Mouse (Mus musculus) hindbrain, embryonic 14.5 days (tissue): ENCODE data around the gene Mrpl10. TPM values are rescaled to one million over a fixed set of nuclear protein-coding genes. Genes with fewer than 3 reads are reported as not detected.
A peak's percentile ranks its signal among the peaks of the same experiment; 100 is the strongest.

Source experiments
- ATAC-seq: fragments of 200-750 bp; cut with Nextera tagmentation; 2 replicates; pipeline ENCODE4 v1.8.0; 2017; ENCODE audit warnings: moderate number of reproducible peaks, mild to moderate bottlenecking, moderate TSS enrichment, moderate library complexity; ENCODE audit not compliant: low FRiP score
- DNase-seq: peaks from one replicate; pipeline ENCODE4 v3.0.0-alpha.2; 2015; ENCODE audit warnings: low spot score
- H3K27ac ChIP-seq: fragments of 300-500 bp; sonication (generic); 2 replicates; pipeline ENCODE4 v1.5.1; 2014; ENCODE audit warnings: mild to moderate bottlenecking, moderate library complexity
- H3K27me3 ChIP-seq: fragments of 300-500 bp; sonication (generic); 2 replicates; pipeline ENCODE4 v1.6.1; 2014; ENCODE audit warnings: mild to moderate bottlenecking, low read length, mixed read lengths; ENCODE audit not compliant: control insufficient read depth, insufficient read depth
- H3K36me3 ChIP-seq: fragments of 300-500 bp; sonication (generic); replicated peaks from 2 replicates; pipeline ENCODE4 v1.6.1; 2014; ENCODE audit not compliant: control insufficient read depth, insufficient read depth
- H3K4me1 ChIP-seq: fragments of 300-500 bp; sonication (generic); replicated peaks from 2 replicates; pipeline ENCODE4 v1.6.1; 2014; ENCODE audit warnings: antibody characterized with exemption, low read length, mixed read lengths; ENCODE audit not compliant: control insufficient read depth, insufficient read depth
- H3K4me2 ChIP-seq: fragments of 300-500 bp; sonication (generic); replicated peaks from 2 replicates; pipeline ENCODE4 v1.6.1; 2014; ENCODE audit warnings: mild to moderate bottlenecking, moderate library complexity
- H3K4me3 ChIP-seq: fragments of 300-500 bp; sonication (generic); replicated peaks from 2 replicates; pipeline ENCODE4 v1.5.1; 2014; ENCODE audit warnings: mild to moderate bottlenecking, low read length
- H3K9ac ChIP-seq: fragments of 300-500 bp; sonication (generic); 2 replicates; pipeline ENCODE4 v1.6.1; 2014
- H3K9me3 ChIP-seq: fragments of 300-500 bp; sonication (generic); 2 replicates; pipeline ENCODE4 v1.6.1; 2016; ENCODE audit warnings: low read length; ENCODE audit not compliant: control insufficient read depth
- WGBS: fragments of 180-500 bp; shearing (Covaris S2); extraction: QIAGEN DNeasy Blood & Tissue Kit; methylation state at CpG from one replicate; pipeline ENCODE4 v1.1.7; 2014; 5-methylcytosine and 5-hydroxymethylcytosine counted together
- polyA plus RNA-seq: library from polyadenylated mRNA; unstranded; fragments of >200 nt; fragmentation: Nextera tagmentation; extraction: Ambion mirVana; gene quantifications from 2 replicates; pipeline ENCODE4 v1.2.1, GENCODE M21; 2014

Gene Mrpl10
- polyA plus RNA-seq, 1 experiment from 2014 or later: 60.5 TPM

GRCm38 (mm10) chr11:97009198-97009790, 32.1 kb upstream of the Mrpl10 start:
- DNase-seq (no peak), ATAC-seq (no peak)
- 54% methylated on average over 8 of the region's 8 CpGs for WGBS
- Histone ChIP-seq H3K27ac (no peak overlapping the region), H3K9me3 (no peaks in the 10 kb centered on the region), H3K4me3 (no peak overlapping the region), H3K9ac (no peak overlapping the region), H3K27me3 (peaks cover 7% of the 10 kb centered on the region; the same call in 1 of the 2 replicates), H3K4me2 (no peak overlapping the region), H3K4me1 (no peaks in the 10 kb centered on the region), H3K36me3 (no peaks in the 10 kb centered on the region)

GRCm38 (mm10) chr11:97013121-97013670, 28.2 kb upstream of the Mrpl10 start, which contains the start of gene Sp6:
Sp6 (plus strand) TSS chr11:97013394.
- WGBS: 32% methylated on average over 7 of the region's 8 CpGs
- Histone ChIP-seq H3K9ac (no peak within 1 kb of the TSS), H3K36me3 (no peaks in the 10 kb centered on the region), H3K4me1 (no peaks in the 10 kb centered on the region), H3K9me3 (no peaks in the 10 kb centered on the region), H3K27me3 (peaks cover 41% of the 10 kb centered on the region), H3K27ac (no peak within 1 kb of the TSS), H3K4me3 (no peak within 1 kb of the TSS), H3K4me2 (no peak within 1 kb of the TSS)
- DNase-seq (no peak), ATAC-seq (no peak)

GRCm38 (mm10) chr11:97017696-97018582, 23.4 kb upstream of the Mrpl10 start:
- ATAC-seq: no peak
- H3K27ac ChIP-seq: no peak overlapping the region
- peaks cover 87% of the 10 kb centered on the region for H3K27me3 ChIP-seq
- DNase-seq: no peak
- no peaks in the 10 kb centered on the region for H3K36me3 ChIP-seq
- H3K9ac ChIP-seq: no peak overlapping the region
- H3K4me3 ChIP-seq: peak overlapping the region; percentile 27
- H3K4me2 ChIP-seq: peak overlapping the region; percentile 47
- 2% methylated on average over 36 of the region's 36 CpGs for WGBS
- peaks cover 12% of the 10 kb centered on the region; the same call in 1 of the 2 replicates for H3K4me1 ChIP-seq
- no peaks in the 10 kb centered on the region for H3K9me3 ChIP-seq

GRCm38 (mm10) chr11:97018583-97019344, 22.6 kb upstream of the Mrpl10 start:
- Histone ChIP-seq H3K27ac (no peak overlapping the region), H3K9me3 (no peaks in the 10 kb centered on the region), H3K27me3 (peaks cover 95% of the 10 kb centered on the region), H3K4me1 (peaks cover 12% of the 10 kb centered on the region; the same call in 1 of the 2 replicates), H3K9ac (no peak overlapping the region), H3K36me3 (no peaks in the 10 kb centered on the region), H3K4me3 (peak overlapping the region; percentile 27), H3K4me2 (peak overlapping the region; percentile 47)
- WGBS: under 1% methylated on average over 54 of the region's 68 CpGs
- ATAC-seq (no peak), DNase-seq (no peak)

- ATAC-seq (no peak), DNase-seq (no peak)
- H3K4me3 ChIP-seq: no peak overlapping the region
- no peaks in the 10 kb centered on the region for H3K9me3 ChIP-seq
- no peaks in the 10 kb centered on the region for H3K36me3 ChIP-seq
- 3% methylated on average over 13 of the region's 13 CpGs for WGBS
- H3K4me1 ChIP-seq: peaks cover 12% of the 10 kb centered on the region; the same call in 1 of the 2 replicates
- no peak overlapping the region for H3K4me2 ChIP-seq
- peaks cover 95% of the 10 kb centered on the region for H3K27me3 ChIP-seq
- H3K9ac ChIP-seq: no peak overlapping the region
- H3K27ac ChIP-seq: no peak overlapping the region
Measured at GRCm38 (mm10) chr11:97019345-97019708, 22.0 kb upstream of the Mrpl10 start.

- WGBS: under 1% methylated on average over 26 of the region's 27 CpGs
Measured at GRCm38 (mm10) chr11:97021121-97021765, 20.1 kb upstream of the Mrpl10 start.

GRCm38 (mm10) chr11:97021873-97022484, 19.4 kb upstream of the Mrpl10 start:
- Histone ChIP-seq H3K9ac (peak overlapping the region; percentile 64), H3K27me3 (peaks cover 85% of the 10 kb centered on the region), H3K4me2 (peak overlapping the region; percentile 73), H3K27ac (no peak overlapping the region), H3K9me3 (no peaks in the 10 kb centered on the region), H3K4me1 (peaks cover 12% of the 10 kb centered on the region; the same call in 1 of the 2 replicates), H3K36me3 (no peaks in the 10 kb centered on the region), H3K4me3 (peak overlapping the region; percentile 46)
- 0% methylated on average over 49 of the region's 50 CpGs for WGBS
- DNase-seq (peak; percentile 68), ATAC-seq (peak; percentile 25; the same call in 1 of the 2 replicates)

More at GRCm38 (mm10) chr11:97021121-97021765, 20.1 kb upstream of the Mrpl10 start:
- ATAC-seq (no peak), DNase-seq (no peak)
- Histone ChIP-seq H3K4me2 (peak overlapping the region; percentile 73), H3K4me1 (peaks cover 12% of the 10 kb centered on the region; the same call in 1 of the 2 replicates), H3K9me3 (no peaks in the 10 kb centered on the region), H3K36me3 (no peaks in the 10 kb centered on the region), H3K4me3 (peak overlapping the region; percentile 46; the same call in 1 of the 2 replicates), H3K27ac (no peak overlapping the region), H3K9ac (no peak overlapping the region), H3K27me3 (peaks cover 92% of the 10 kb centered on the region)

GRCm38 (mm10) chr11:97024977-97025376, 16.4 kb upstream of the Mrpl10 start:
- Histone ChIP-seq H3K4me3 (no peak overlapping the region), H3K27ac (no peak overlapping the region), H3K36me3 (no peaks in the 10 kb centered on the region), H3K9ac (no peak overlapping the region), H3K9me3 (no peaks in the 10 kb centered on the region), H3K4me2 (no peak overlapping the region), H3K27me3 (peaks cover 57% of the 10 kb centered on the region), H3K4me1 (peaks cover 12% of the 10 kb centered on the region; the same call in 1 of the 2 replicates)
- no peak for ATAC-seq
- no peak for DNase-seq
- 22% methylated on average over 10 of the region's 10 CpGs for WGBS
